Mouse (Mus musculus) mouse trophoblast stem cell (cell line): Measurements from ENCODE around the gene Hormad2.

Source experiments
- in situ Hi-C, 2 experiments: fragments of 300-500 bp; cut with MseI, MboI; formaldehyde crosslinking; loops; 2 replicates in 1 of 2; 3 replicates in 1 of 2; pipeline ENCODE4 v1.15.1; 2025

The Hormad2 gene

DNA sequence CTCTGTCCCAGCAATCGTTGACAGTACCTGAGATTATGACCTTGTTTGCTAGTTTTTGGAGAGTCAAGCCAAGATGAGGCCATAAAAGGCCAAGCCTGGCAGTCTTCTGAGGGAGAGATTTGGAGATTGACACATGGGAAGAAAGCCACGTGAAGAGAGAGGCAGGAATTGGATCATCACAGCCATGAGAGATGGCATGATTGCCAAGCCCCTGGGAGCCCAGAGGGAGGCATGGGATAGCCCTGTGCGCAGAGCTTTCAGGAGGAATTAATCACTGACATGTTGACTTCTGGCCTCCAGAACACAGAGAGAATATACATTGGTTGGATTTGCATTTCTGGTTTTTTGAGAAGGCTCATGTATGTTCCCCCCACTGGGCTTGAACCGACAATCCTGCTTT, 136.7 kb downstream of the Hormad2 start:
- in situ Hi-C loops, result no loop called here

- in situ Hi-C loops, result no loop called here
Measured at GRCm38 (mm10) chr11:4303033-4303432, 137.9 kb downstream of the Hormad2 start.

- in situ Hi-C loops, result no loop called here
Measured at GRCm38 (mm10) chr11:4302363-4302913, 138.5 kb downstream of the Hormad2 start.

DNA sequence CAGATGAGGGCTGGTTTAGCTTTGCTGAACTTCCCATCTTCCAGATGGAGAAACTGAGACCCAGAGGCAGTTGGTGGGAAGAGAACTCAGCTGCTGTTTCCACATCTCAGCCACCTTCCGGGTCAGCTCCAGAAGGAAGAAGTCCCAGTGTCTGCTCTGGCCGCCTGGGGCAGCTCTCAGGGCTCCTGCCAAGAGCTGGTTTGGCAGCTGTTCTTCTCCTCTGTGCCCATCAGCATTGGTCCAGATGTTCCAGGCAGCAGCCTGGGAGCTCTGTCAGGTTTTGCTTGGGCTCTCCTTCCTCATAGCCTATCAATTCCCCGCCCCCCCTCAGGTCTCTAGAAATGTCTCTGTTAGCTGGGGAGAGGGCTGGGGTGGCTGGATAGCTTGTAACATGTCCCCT, 140.2 kb downstream of the Hormad2 start:
- in situ Hi-C loops, result no loop called here

DNA sequence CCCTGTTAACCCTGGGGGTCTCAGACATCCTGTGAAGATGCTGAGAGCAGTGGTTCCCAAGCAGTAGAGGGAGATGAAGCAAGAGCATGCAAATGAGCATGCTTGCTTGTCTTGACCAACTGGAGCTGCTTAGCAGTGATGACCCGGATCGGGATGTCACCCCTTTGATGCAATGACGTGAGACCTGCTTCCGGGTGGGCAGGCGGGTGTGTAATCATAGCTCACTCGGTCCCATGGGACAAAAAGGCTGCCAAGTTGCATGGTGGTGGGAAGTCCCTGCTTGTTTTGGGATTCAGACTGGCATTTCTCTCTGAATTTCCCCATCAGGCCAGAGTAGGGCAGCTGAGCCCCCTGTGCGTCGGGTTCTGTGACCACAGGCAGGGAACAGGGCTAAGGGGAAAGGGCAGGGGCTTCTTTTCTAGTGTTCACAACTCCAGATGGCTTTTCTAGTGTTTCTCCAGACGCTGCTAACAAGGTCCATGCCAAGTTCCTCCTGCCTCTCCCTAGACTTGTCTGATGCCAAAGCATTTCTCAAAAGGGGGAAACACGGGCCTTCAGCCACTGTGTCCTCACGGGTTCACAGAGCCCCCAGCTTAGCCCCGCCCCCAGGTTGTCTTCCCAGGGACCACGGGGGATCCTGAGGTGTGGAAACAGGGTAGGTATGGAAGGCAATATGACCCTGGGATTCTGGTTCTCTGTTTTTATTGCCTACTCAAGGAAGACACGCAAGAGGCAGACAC, 141.0 kb downstream of the Hormad2 start:
- in situ Hi-C loops, result no loop called here

DNA sequence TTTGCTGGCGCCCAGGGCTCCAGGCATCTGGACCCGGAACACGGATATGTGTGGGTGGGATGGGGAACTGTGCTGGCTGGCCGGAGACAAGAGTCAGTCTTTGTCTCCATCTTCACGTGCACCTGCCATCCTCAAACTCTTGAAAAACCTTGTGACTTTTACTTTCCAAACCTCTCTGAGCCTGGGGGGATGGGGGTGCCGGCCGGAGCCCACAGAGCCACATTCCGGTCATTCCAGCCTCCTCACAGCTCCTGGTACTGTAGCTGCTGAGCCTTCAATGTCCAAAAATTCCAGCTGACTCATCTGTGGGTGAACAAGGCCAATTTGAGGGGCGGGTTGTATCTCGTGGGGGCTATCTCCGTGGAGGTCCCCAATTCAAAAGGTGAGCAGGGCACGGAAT, 141.7 kb downstream of the Hormad2 start:
- in situ Hi-C loops, result no loop called here

- in situ Hi-C loops, result no loop called here
Measured at GRCm38 (mm10) chr11:4298615-4299014, 142.3 kb downstream of the Hormad2 start.

DNA sequence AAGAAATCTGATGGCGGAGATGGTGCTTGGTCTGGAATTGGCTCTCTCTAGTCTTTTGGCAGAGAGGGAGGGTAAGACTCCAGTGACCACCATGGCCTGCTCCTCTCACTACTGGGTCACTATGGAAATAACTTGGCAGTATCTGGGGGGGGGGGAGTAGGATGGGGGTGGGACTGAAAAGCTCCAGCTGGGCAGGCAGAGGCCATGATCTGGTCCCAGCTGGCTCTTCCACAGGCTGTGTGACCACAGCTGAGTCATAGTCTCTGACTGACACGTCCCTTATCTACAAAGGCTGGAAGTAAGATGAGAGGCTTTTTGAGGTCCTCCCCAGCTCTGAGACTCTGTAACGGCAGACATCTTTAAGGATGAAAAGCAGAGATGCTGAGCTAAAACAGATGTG, 143.2 kb downstream of the Hormad2 start:
- in situ Hi-C loops, result no loop called here

- in situ Hi-C loops, result no loop called here
Measured at GRCm38 (mm10) chr11:4296610-4297275, 144.2 kb downstream of the Hormad2 start.
